Mouse (Mus musculus) kidney, adult 2 months (tissue): ENCODE data around the gene Npr1.

Experiments
- CTCF ChIP-seq: fragments of 200-500 bp; conservative IDR thresholded peaks from 2 replicates; pipeline ENCODE4 v1.5.1; 2011; ENCODE audit warnings: low read depth, mild to moderate bottlenecking, control low read depth, low read length, moderate library complexity, mixed read lengths; ENCODE audit not compliant: insufficient read depth, insufficient read length
- POLR2A ChIP-seq: fragments of 200-500 bp; IDR thresholded peaks from one replicate; pipeline ENCODE4 v1.6.1; 2011; ENCODE audit warnings: low read depth, low read length, control low read depth

DNA sequence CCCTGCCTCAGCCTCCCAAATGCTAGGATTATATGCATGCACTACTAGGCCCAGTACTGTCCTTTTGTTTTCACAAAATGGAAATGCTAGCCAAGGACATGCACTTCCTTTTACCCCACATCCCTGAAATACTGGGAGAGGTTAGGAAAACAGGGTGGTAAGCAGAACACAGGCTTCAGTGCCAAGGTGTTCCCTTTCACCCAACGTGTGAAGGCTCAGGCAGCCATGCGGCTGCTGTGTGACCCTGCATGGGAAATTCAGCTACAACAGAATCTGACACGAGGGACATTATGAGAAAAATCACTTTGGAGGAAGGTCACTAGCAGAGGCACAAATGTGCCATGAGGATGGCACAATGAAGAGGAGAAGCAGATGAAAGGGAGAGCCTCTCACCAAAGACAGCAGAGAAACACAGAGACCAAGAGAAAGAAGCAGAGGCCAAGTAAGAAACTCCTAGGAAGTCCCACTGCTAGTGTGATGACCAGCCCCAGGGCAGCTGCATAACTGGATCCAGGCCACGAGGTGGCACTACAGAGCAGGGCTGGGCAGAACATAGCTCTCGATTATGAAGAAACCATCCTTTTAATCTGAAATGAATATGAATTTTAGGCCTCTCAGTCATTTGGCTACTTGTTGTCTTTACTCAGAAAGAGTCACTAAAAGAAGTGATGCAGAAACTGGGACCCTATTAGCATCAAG is 53.2 kb downstream of the Npr1 start:
- peak; percentile 92 for TF ChIP-seq CTCF
- no peak for TF ChIP-seq POLR2A
